8 mouse cellular contexts compared by ENCODE assay signal in the genomic region with DNA sequence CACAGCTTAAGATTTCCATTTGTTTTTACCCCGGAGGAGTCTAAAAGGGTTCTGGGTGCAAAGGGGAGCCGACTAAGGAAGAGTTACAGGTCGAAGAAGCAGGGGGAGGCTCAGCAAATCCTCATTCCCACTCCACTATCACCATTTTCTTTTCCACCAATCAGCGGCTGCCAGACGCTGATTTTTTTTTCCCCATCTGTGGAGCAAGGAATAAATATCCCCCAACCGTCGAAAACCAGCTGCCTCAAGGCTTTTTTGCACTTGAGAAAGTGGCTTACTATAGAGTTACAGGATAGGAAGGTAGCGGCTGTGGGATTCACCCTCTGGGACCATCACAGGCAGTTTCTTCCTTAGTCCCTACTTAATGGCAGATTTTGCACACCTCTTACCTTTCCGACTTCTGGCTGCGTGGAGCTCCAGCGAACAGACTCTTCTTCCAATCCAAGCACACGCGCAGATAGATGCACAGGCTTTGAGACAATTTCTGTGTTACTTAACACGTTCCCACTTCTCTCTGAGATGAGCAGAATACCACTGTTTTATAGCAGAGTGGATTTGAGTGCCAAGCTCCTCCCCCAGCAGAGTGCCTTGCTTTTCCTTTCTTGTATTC. TPM values are rescaled to one million over a fixed set of nuclear protein-coding genes. Genes with fewer than 3 reads are reported as not detected.
DNase-seq lines count a peak whose midpoint lies in the region; ATAC-seq and TF ChIP-seq lines count a peak whose summit lies in the region.

Gene Snca (minus strand): TSS at position 574 of the 610 bp plus-strand sequence.

- peak within 1 kb of the TSS; percentile 21 for H3K9ac ChIP-seq in embryonic facial prominence, embryonic 15.5 days
- H3K9ac ChIP-seq in midbrain, embryonic 13.5 days (replicated peaks): peak within 1 kb of the TSS; percentile 66

- ATAC-seq in embryonic facial prominence, embryonic 15.5 days (ENCODE audit: insufficient number of reproducible peaks, low FRiP score, low TSS enrichment, low read depth): peak; percentile 40; the same call in 1 of the 2 replicates
- ATAC-seq in midbrain, embryonic 13.5 days: peak; percentile 18

- H3K27me3 ChIP-seq in testis, adult 2 months (ENCODE audit: control insufficient read depth, insufficient read depth, low read length): no peaks in the 10 kb centered on the region
- no peaks in the 10 kb centered on the region for H3K27me3 ChIP-seq in embryonic facial prominence, embryonic 15.5 days
- H3K27me3 ChIP-seq in hindbrain, embryonic 10.5 days (ENCODE audit: insufficient read depth, poor library complexity, severe bottlenecking): peaks cover 10% of the 10 kb centered on the region; the same call in 1 of the 2 replicates
- H3K27me3 ChIP-seq in midbrain, embryonic 13.5 days: no peaks in the 10 kb centered on the region; the same call in 1 of the 2 replicates

- no peak within 1 kb of the TSS for H3K27ac ChIP-seq in testis, adult 2 months (ENCODE audit: control insufficient read depth, insufficient read depth, low read depth, low read length)
- no peak within 1 kb of the TSS for H3K27ac ChIP-seq in embryonic facial prominence, embryonic 15.5 days (replicated peaks)
- H3K27ac ChIP-seq in hindbrain, embryonic 10.5 days: peak within 1 kb of the TSS; percentile 89
- peak within 1 kb of the TSS; percentile 81 for H3K27ac ChIP-seq in midbrain, embryonic 13.5 days

- WGBS in embryonic facial prominence, embryonic 15.5 days: 1% methylated on average over 14 of the region's 14 CpGs
- 3% methylated on average over 14 of the region's 14 CpGs for WGBS in hindbrain, embryonic 10.5 days
- 1% methylated on average over 14 of the region's 14 CpGs for WGBS in midbrain, embryonic 13.5 days

- TF ChIP-seq POLR2A in testis, adult 2 months (IDR thresholded peaks at IDR 0.05; ENCODE audit: control insufficient read depth, low read depth, low read length): no peak

- no peaks in the 10 kb centered on the region for H3K36me3 ChIP-seq in testis, adult 2 months (ENCODE audit: control insufficient read depth, insufficient read depth, low read length)
- no peaks in the 10 kb centered on the region for H3K36me3 ChIP-seq in embryonic facial prominence, embryonic 15.5 days
- no peaks in the 10 kb centered on the region for H3K36me3 ChIP-seq in hindbrain, embryonic 10.5 days
- no peaks in the 10 kb centered on the region for H3K36me3 ChIP-seq in midbrain, embryonic 13.5 days

- peak within 1 kb of the TSS; percentile 57 for H3K4me3 ChIP-seq in testis, adult 2 months (ENCODE audit: control insufficient read depth, low read depth, low read length)
- H3K4me3 ChIP-seq in embryonic facial prominence, embryonic 15.5 days (replicated peaks): peak within 1 kb of the TSS; percentile 49
- H3K4me3 ChIP-seq in hindbrain, embryonic 10.5 days: peak within 1 kb of the TSS; percentile 63
- peak within 1 kb of the TSS; percentile 58 for H3K4me3 ChIP-seq in midbrain, embryonic 13.5 days (replicated peaks)

- peak within 1 kb of the TSS; percentile 90 for H3K4me2 ChIP-seq in embryonic facial prominence, embryonic 15.5 days (replicated peaks)
- H3K4me2 ChIP-seq in midbrain, embryonic 13.5 days (replicated peaks): peak within 1 kb of the TSS; percentile 75

- peaks cover 10% of the 10 kb centered on the region for H3K4me1 ChIP-seq in testis, adult 2 months (ENCODE audit: control insufficient read depth, insufficient read depth, low read length)
- peaks cover 13% of the 10 kb centered on the region for H3K4me1 ChIP-seq in embryonic facial prominence, embryonic 15.5 days
- peaks cover 18% of the 10 kb centered on the region for H3K4me1 ChIP-seq in hindbrain, embryonic 10.5 days (replicated peaks)
- peaks cover 17% of the 10 kb centered on the region for H3K4me1 ChIP-seq in midbrain, embryonic 13.5 days (replicated peaks)

- no peak for DNase-seq in testis, postnatal 10 days (ENCODE audit: low spot score)
- DNase-seq in hindbrain, embryonic 10.5 days (ENCODE audit: low spot score): no peak
- peak; percentile 18 to 49 for DNase-seq in left cerebral cortex, adult 18-20 months (ENCODE audit: low spot score in 2 of 2)
- DNase-seq in urinary bladder, adult 2 months (ENCODE audit: low spot score): no peak
- DNase-seq in thymus, adult 18-20 months: no peak

- no peak for TF ChIP-seq CTCF in testis, adult 2 months (IDR thresholded peaks at IDR 0.05; ENCODE audit: control insufficient read depth, insufficient read depth, insufficient replicate concordance, low read depth, low read length)

- H3K9me3 ChIP-seq in embryonic facial prominence, embryonic 15.5 days (replicated peaks): no peaks in the 10 kb centered on the region
- H3K9me3 ChIP-seq in hindbrain, embryonic 10.5 days: no peaks in the 10 kb centered on the region
- no peaks in the 10 kb centered on the region for H3K9me3 ChIP-seq in midbrain, embryonic 13.5 days

RNA-seq across cellular contexts. Expression of gene Snca, which starts in this region (rescaled TPM):
- polyA plus RNA-seq in testis, adult 2 months (2012; rRNA removed): 0.12 and 0.17 TPM in 2 replicates
- polyA plus RNA-seq in embryonic facial prominence, embryonic 15.5 days (2015; fragmentation: Nextera tagmentation; extraction: Ambion mirVana): 39.8 and 40.7 TPM in 2 replicates
- polyA plus RNA-seq in hindbrain, embryonic 10.5 days (2016; fragmentation: Nextera tagmentation; extraction: Ambion mirVana): 24.6 and 25.1 TPM in 2 replicates
- 100 to 1,000 TPM; 291 to 318 TPM for total RNA-seq in left cerebral cortex, adult 18-20 months (2021)
- polyA plus RNA-seq in midbrain, embryonic 13.5 days (2015; fragmentation: Nextera tagmentation; extraction: Ambion mirVana): 68.4 and 87.2 TPM in 2 replicates
- 1.9 and 2.3 TPM in 2 replicates for polyA plus RNA-seq in urinary bladder, adult 2 months (2012; rRNA removed)

Comparison
In these comparisons a context has a peak if more than half of its experiments do, and no peak if none do; other contexts are left out.
1. H3K27ac ChIP-seq: peak in hindbrain, embryonic 10.5 days (single experiment) and midbrain, embryonic 13.5 days (single experiment); none in testis, adult 2 months (single experiment) and embryonic facial prominence, embryonic 15.5 days (single experiment).
2. DNase-seq: peak in left cerebral cortex, adult 18-20 months (2 of 2); none in testis, postnatal 10 days (single experiment), hindbrain, embryonic 10.5 days (single experiment), urinary bladder, adult 2 months (single experiment) and thymus, adult 18-20 months (0 of 2).
3. Peak in every context shown above with its lines, with median percentiles within 50 percentile points of each other: H3K4me3 ChIP-seq.